Mouse (Mus musculus) heart, embryonic 16.5 days (tissue): ENCODE data around the gene Myo5c. TPM values are rescaled to one million over a fixed set of nuclear protein-coding genes. Genes with fewer than 3 reads are reported as not detected.

Experiments
- ATAC-seq: fragments of 200-750 bp; cut with Nextera tagmentation; replicated peaks from 2 replicates; pipeline ENCODE4 v1.8.0; 2017; ENCODE audit warnings: moderate number of reproducible peaks; ENCODE audit not compliant: insufficient read depth, low FRiP score; ENCODE audit errors: extremely low read depth
- H3K27ac ChIP-seq: fragments of 300-500 bp; sonication (generic); 2 replicates; pipeline ENCODE4 v1.5.1; 2014; ENCODE audit warnings: mild to moderate bottlenecking, low read length, control low read depth, moderate library complexity
- H3K27me3 ChIP-seq: fragments of 300-500 bp; sonication (generic); 2 replicates; pipeline ENCODE4 v1.6.1; 2014; ENCODE audit warnings: low read length, mixed read lengths; ENCODE audit not compliant: control insufficient read depth, insufficient read depth
- H3K36me3 ChIP-seq: fragments of 300-500 bp; sonication (generic); 2 replicates; pipeline ENCODE4 v1.6.1; 2014; ENCODE audit not compliant: control insufficient read depth, insufficient read depth
- H3K4me1 ChIP-seq: fragments of 300-500 bp; sonication (generic); 2 replicates; pipeline ENCODE4 v1.6.1; 2014; ENCODE audit warnings: low read length, mixed read lengths; ENCODE audit not compliant: control insufficient read depth, insufficient read depth
- H3K4me2 ChIP-seq: fragments of 300-500 bp; sonication (generic); 2 replicates; pipeline ENCODE4 v1.6.1; 2014; ENCODE audit warnings: low read depth, mild to moderate bottlenecking, control low read depth, low read length
- H3K4me3 ChIP-seq: fragments of 300-500 bp; sonication (generic); 2 replicates; pipeline ENCODE4 v1.5.1; 2014; ENCODE audit warnings: mild to moderate bottlenecking, control low read depth, low read length
- H3K9ac ChIP-seq: fragments of 300-500 bp; sonication (generic); 2 replicates; pipeline ENCODE4 v1.6.1; 2014; ENCODE audit warnings: low read length, control low read depth
- H3K9me3 ChIP-seq: fragments of 300-500 bp; sonication (generic); replicated peaks from 2 replicates; pipeline ENCODE4 v1.6.1; 2016; ENCODE audit warnings: low read length; ENCODE audit not compliant: control insufficient read depth
- WGBS: fragments of 180-500 bp; shearing (Covaris S2); extraction: QIAGEN DNeasy Blood & Tissue Kit; methylation state at CpG from one replicate; pipeline ENCODE4 v1.1.7; 2014; 5-methylcytosine and 5-hydroxymethylcytosine counted together
- polyA plus RNA-seq: library from polyadenylated mRNA; unstranded; fragments of >200 nt; fragmentation: Nextera tagmentation; extraction: Ambion mirVana; gene quantifications from 2 replicates; pipeline ENCODE4 v1.2.1, GENCODE M21; 2015

Myo5c gene
- polyA plus RNA-seq, 1 experiment from 2014 or later, result 2.5 TPM

GRCm38 (mm10) chr9:75322099-75322885 lies 90.5 kb downstream of the Myo5c start:
- Histone ChIP-seq H3K36me3 (no peaks in the 10 kb centered on the region), H3K9me3 (no peaks in the 10 kb centered on the region), H3K27me3 (no peaks in the 10 kb centered on the region), H3K4me1 (peaks cover 10% of the 10 kb centered on the region), H3K9ac (no peak overlapping the region), H3K27ac (no peak overlapping the region; the same call in 1 of the 2 replicates), H3K4me3 (no peak overlapping the region), H3K4me2 (no peak overlapping the region)
- 61% methylated on average over 13 of the region's 13 CpGs for WGBS
- 0 out of 2 replicates have a peak, but pooled peaks have one; percentile 49 for ATAC-seq

GRCm38 (mm10) chr9:75328047-75328446 lies 96.2 kb downstream of the Myo5c start:
- WGBS, result 96% methylated on average over 3 of the region's 3 CpGs
- H3K9me3 ChIP-seq, result no peaks in the 10 kb centered on the region
- no peak overlapping the region for H3K4me3 ChIP-seq
- H3K27me3 ChIP-seq, result no peaks in the 10 kb centered on the region
- no peak overlapping the region for H3K4me2 ChIP-seq
- H3K4me1 ChIP-seq, result no peaks in the 10 kb centered on the region
- ATAC-seq, result no peak
- H3K36me3 ChIP-seq, result peaks cover 9% of the 10 kb centered on the region
- H3K27ac ChIP-seq, result no peak overlapping the region
- no peak overlapping the region for H3K9ac ChIP-seq

DNA sequence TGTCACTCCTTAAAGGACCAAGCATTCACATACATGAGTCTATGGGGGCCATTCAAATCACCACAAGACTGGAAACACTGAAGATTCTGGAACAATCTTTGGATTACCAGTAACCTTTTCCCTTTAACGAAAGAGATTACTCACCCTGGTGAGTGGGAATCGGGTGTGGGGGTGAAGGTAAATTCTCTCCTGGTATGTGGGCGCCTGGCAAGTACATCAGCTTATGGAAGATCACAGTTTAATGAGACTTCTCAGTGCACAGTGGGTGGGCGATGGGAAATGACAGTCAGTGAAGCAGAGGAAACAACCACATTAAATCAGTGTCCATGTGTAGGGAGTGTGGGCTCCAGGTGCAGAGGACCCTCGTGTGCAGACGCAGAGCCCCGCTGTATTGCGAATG lies 99.0 kb downstream of the Myo5c start:
- Histone ChIP-seq H3K4me1 (no peaks in the 10 kb centered on the region), H3K9ac (no peak overlapping the region), H3K9me3 (no peaks in the 10 kb centered on the region), H3K4me2 (no peak overlapping the region), H3K4me3 (no peak overlapping the region), H3K27me3 (no peaks in the 10 kb centered on the region), H3K27ac (no peak overlapping the region), H3K36me3 (peaks cover 22% of the 10 kb centered on the region)
- WGBS, result 92% methylated on average over 8 of the region's 8 CpGs
- no peak for ATAC-seq

DNA sequence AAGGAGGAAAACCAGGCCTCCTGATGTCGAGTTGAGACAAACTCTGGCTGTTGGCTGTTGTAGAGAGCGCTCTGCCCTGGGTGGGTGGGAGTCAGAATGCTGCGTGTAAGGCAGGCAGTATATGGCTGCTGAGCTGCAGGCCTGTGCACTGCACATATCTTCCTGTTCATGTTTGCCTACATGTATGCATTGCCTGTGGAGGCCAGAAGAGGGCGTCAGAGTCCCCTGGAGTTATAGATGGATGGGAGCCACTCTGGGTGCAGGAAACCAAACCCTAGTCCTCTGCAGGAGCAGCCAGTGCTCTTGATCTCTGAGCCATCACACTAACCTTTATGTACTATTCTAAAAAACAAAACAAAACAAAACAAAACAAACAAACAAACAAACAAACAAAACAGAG lies 102.6 kb downstream of the Myo5c start:
- H3K4me2 ChIP-seq, result no peak overlapping the region
- no peak overlapping the region for H3K27ac ChIP-seq
- no peaks in the 10 kb centered on the region for H3K4me1 ChIP-seq
- no peaks in the 10 kb centered on the region for H3K9me3 ChIP-seq
- H3K27me3 ChIP-seq, result no peaks in the 10 kb centered on the region
- no peak overlapping the region for H3K4me3 ChIP-seq
- no peak overlapping the region for H3K9ac ChIP-seq
- WGBS, result 75% methylated on average over 4 of the region's 4 CpGs
- peaks cover 49% of the 10 kb centered on the region for H3K36me3 ChIP-seq
- no peak for ATAC-seq

DNA sequence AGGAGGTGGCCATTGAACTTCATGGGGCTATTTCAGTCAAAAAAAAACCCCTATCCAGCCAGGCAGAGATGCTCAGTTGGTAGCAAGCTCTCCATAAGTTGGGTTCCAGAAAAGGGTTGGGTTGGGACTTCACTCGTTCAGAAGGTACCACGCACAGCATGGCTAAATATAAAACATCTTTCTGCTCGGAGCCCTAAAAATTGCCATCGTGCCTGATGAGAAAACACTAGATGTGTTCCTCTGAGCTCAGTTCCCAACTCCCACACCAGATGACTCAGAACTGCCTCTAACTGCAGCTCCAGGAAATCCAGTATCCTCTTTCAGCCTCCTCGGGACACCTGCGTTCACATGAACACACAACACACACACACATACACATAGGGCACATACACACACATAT lies 106.2 kb downstream of the Myo5c start:
- ATAC-seq, result no peak
- Histone ChIP-seq H3K4me3 (no peak overlapping the region), H3K27me3 (no peaks in the 10 kb centered on the region), H3K4me2 (no peak overlapping the region), H3K4me1 (no peaks in the 10 kb centered on the region), H3K36me3 (peaks cover 51% of the 10 kb centered on the region), H3K9ac (no peak overlapping the region), H3K27ac (no peak overlapping the region), H3K9me3 (no peaks in the 10 kb centered on the region)
- 85% methylated on average over 6 of the region's 6 CpGs for WGBS

- 83% methylated on average over 4 of the region's 4 CpGs for WGBS
- no peak for ATAC-seq
- no peak overlapping the region for H3K4me2 ChIP-seq
- H3K9me3 ChIP-seq, result no peaks in the 10 kb centered on the region
- no peak overlapping the region for H3K9ac ChIP-seq
- no peak overlapping the region for H3K4me3 ChIP-seq
- no peak overlapping the region for H3K27ac ChIP-seq
- H3K4me1 ChIP-seq, result no peaks in the 10 kb centered on the region
- peaks cover 42% of the 10 kb centered on the region for H3K36me3 ChIP-seq
- H3K27me3 ChIP-seq, result no peaks in the 10 kb centered on the region
Measured at GRCm38 (mm10) chr9:75342433-75342832, 110.6 kb downstream of the Myo5c start.

GRCm38 (mm10) chr9:75347458-75347857 lies 115.6 kb downstream of the Myo5c start, which contains the start of gene Bcl2l10:
Gene Bcl2l10 (plus strand): TSS chr9:75347758.
- Histone ChIP-seq H3K27me3 (no peaks in the 10 kb centered on the region), H3K9ac (no peak within 1 kb of the TSS), H3K27ac (no peak within 1 kb of the TSS), H3K4me1 (no peaks in the 10 kb centered on the region), H3K36me3 (peaks cover 24% of the 10 kb centered on the region), H3K4me3 (no peak within 1 kb of the TSS), H3K4me2 (no peak within 1 kb of the TSS), H3K9me3 (no peaks in the 10 kb centered on the region)
- ATAC-seq, result no peak
- 88% methylated on average over 5 of the region's 5 CpGs for WGBS

- no peak overlapping the region for H3K4me2 ChIP-seq
- H3K4me1 ChIP-seq, result no peaks in the 10 kb centered on the region
- 88% methylated on average over 17 of the region's 17 CpGs for WGBS
- H3K27ac ChIP-seq, result no peak overlapping the region
- H3K9me3 ChIP-seq, result no peaks in the 10 kb centered on the region
- no peaks in the 10 kb centered on the region for H3K27me3 ChIP-seq
- H3K36me3 ChIP-seq, result peaks cover 18% of the 10 kb centered on the region
- no peak overlapping the region for H3K4me3 ChIP-seq
- H3K9ac ChIP-seq, result no peak overlapping the region
- ATAC-seq, result no peak
Measured at GRCm38 (mm10) chr9:75348066-75348465, 116.2 kb downstream of the Myo5c start.

DNA sequence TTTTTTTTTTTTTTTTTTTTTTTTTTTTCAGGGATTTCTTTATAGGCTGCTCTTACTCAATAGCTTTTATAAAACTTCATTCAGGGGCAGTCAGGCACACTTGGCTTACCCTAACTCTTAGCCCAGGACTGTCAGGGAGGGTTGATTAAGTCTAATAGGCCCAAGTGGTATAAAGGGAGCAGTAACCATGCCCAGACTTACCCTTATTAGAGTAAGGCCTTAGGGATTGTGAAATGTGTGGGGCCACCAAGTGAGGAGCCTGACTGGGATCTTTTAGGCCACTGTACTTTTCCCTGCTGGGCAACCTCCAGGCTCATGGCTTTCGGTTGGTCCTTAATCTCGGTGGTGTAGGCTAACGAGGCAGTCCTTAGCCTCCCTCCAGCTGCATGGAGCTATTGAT lies 116.8 kb downstream of the Myo5c start:
- H3K27me3 ChIP-seq, result no peaks in the 10 kb centered on the region
- no peak overlapping the region for H3K9ac ChIP-seq
- H3K4me2 ChIP-seq, result no peak overlapping the region
- no peaks in the 10 kb centered on the region for H3K9me3 ChIP-seq
- no peak for ATAC-seq
- H3K4me1 ChIP-seq, result no peaks in the 10 kb centered on the region
- 77% methylated on average over 3 of the region's 3 CpGs for WGBS
- H3K27ac ChIP-seq, result no peak overlapping the region
- peaks cover 14% of the 10 kb centered on the region for H3K36me3 ChIP-seq
- no peak overlapping the region for H3K4me3 ChIP-seq
